Mouse (Mus musculus) MEL (cell line): ENCODE measurements around the gene Hist1h3e. TPM values are rescaled to one million over a fixed set of nuclear protein-coding genes. Genes with fewer than 3 reads are reported as not detected.
"Not testable (repeated sequence)": the region's sequence is repeated elsewhere in the genome, so short reads cannot be mapped to it uniquely, and the experiment has no call there.

Experiments used
- DNase-seq: peaks from one replicate; pipeline ENCODE4 v3.0.0; 2011; ENCODE audit warnings: low read depth, low spot score
- H3K27ac ChIP-seq: 2 replicates; pipeline ENCODE4 v1.5.1; 2012; ENCODE audit warnings: low read depth, mild to moderate bottlenecking, control low read depth, low read length, moderate library complexity; ENCODE audit not compliant: control insufficient read depth
- H3K27me3 ChIP-seq, 2 experiments: fragments of 150-350 bp in 1 of 2; sonication (generic) in 1 of 2; 2 replicates each; pipeline ENCODE4 v1.6.1; 2012; ENCODE audit warnings: low read length in 2 of 2, mild to moderate bottlenecking in 2 of 2, improper control_type of control experiment in 1 of 2, moderate library complexity in 1 of 2; ENCODE audit not compliant: insufficient read depth in 2 of 2, control insufficient read depth in 1 of 2
- H3K36me3 ChIP-seq, 2 experiments: 2 replicates each; pipeline ENCODE4 v1.6.1; 2012 to 2014; ENCODE audit warnings: low read length in 2 of 2, improper control_type of control experiment in 1 of 2, inconsistent platforms in 1 of 2, mild to moderate bottlenecking in 1 of 2; ENCODE audit not compliant: insufficient read depth in 2 of 2, control insufficient read depth in 1 of 2
- H3K4me1 ChIP-seq, 2 experiments: fragments of 150-350 bp in 1 of 2; sonication (generic) in 1 of 2; 2 replicates each; pipeline ENCODE4 v1.6.1; 2012; ENCODE audit warnings: low read length in 2 of 2, improper control_type of control experiment in 1 of 2, mild to moderate bottlenecking in 1 of 2; ENCODE audit not compliant: insufficient read depth in 2 of 2, control insufficient read depth in 1 of 2
- H3K4me3 ChIP-seq, 2 experiments: fragments of 150-350 bp in 1 of 2; sonication (generic) in 1 of 2; 2 replicates each; pipeline ENCODE4 v1.5.1; 2012; ENCODE audit warnings: low read depth in 2 of 2, low read length in 2 of 2, mild to moderate bottlenecking in 2 of 2, moderate library complexity in 2 of 2, control low read depth in 1 of 2, improper control_type of control experiment in 1 of 2; ENCODE audit not compliant: control insufficient read depth in 1 of 2, insufficient read depth in 1 of 2
- H3K79me2 ChIP-seq: 2 replicates; pipeline ENCODE4 v1.6.1; 2012; ENCODE audit warnings: mild to moderate bottlenecking, low read length, moderate library complexity; ENCODE audit not compliant: control insufficient read depth, poor library complexity, insufficient read depth
- H3K9ac ChIP-seq: 2 replicates; pipeline ENCODE4 v1.6.1; 2012; ENCODE audit warnings: low read depth, mild to moderate bottlenecking, control low read depth, low read length, moderate library complexity; ENCODE audit not compliant: control insufficient read depth, poor library complexity, severe bottlenecking
- H3K9me3 ChIP-seq: fragments of 150-350 bp; sonication (generic); replicated peaks from 2 replicates; pipeline ENCODE4 v1.6.1; 2012; ENCODE audit warnings: mild to moderate bottlenecking, low read length, improper control_type of control experiment, moderate library complexity; ENCODE audit not compliant: insufficient read depth
- BHLHE40 ChIP-seq: IDR thresholded peaks from 2 replicates; pipeline ENCODE4 v1.6.1; 2012; ENCODE audit warnings: low read depth, mild to moderate bottlenecking, inconsistent platforms, low read length, improper control_type of control experiment, borderline replicate concordance
- GATA1 ChIP-seq: IDR thresholded peaks from 2 replicates; pipeline ENCODE4 v1.6.1; 2011; ENCODE audit warnings: low read depth, low read length, improper control_type of control experiment
- MYB ChIP-seq: IDR thresholded peaks from 2 replicates; pipeline ENCODE4 v1.6.1; 2011; ENCODE audit warnings: mild to moderate bottlenecking, low read depth, low read length, improper control_type of control experiment
- POLR2A ChIP-seq, 2 experiments: IDR thresholded peaks; 2 replicates each; pipeline ENCODE4 v1.6.1; 2011 to 2012; ENCODE audit warnings: low read length in 2 of 2, mild to moderate bottlenecking in 2 of 2, control low read depth in 1 of 2, improper control_type of control experiment in 1 of 2, low read depth in 1 of 2, moderate library complexity in 1 of 2; ENCODE audit not compliant: control insufficient read depth in 1 of 2, insufficient read depth in 1 of 2, poor library complexity in 1 of 2
- POLR2AphosphoS5 ChIP-seq: IDR thresholded peaks from 2 replicates; pipeline ENCODE4 v1.6.1; 2012; ENCODE audit warnings: low read depth, borderline replicate concordance, mild to moderate bottlenecking, inconsistent platforms, low read length, moderate library complexity, mixed read lengths
- TBP ChIP-seq: IDR thresholded peaks from 2 replicates; pipeline ENCODE4 v1.8.0; 2011; ENCODE audit warnings: low read depth, low read length, improper control_type of control experiment
- UBTF ChIP-seq: IDR thresholded peaks from 2 replicates; pipeline ENCODE4 v1.6.1; 2012; ENCODE audit warnings: low read depth, mild to moderate bottlenecking, inconsistent platforms, low read length, improper control_type of control experiment, moderate library complexity, borderline replicate concordance; ENCODE audit not compliant: insufficient read depth
- polyA plus RNA-seq, 2 experiments: library from polyadenylated mRNA; stranded (reverse) in 1 of 2; unstranded in 1 of 2; fragments of >175 nt in 1 of 2; fragments of >200 nt in 1 of 2; gene quantifications; 2 replicates each; pipeline versions ENCODE4 v1.2.1 to v1.2.4; 2012; ENCODE audit warnings: low replicate concordance in 2 of 2, low read depth in 1 of 2; ENCODE audit not compliant: insufficient read length in 2 of 2, insufficient read depth in 1 of 2, missing spikeins in 1 of 2
- total RNA-seq: library from RNA; depleted of rRNA; stranded (reverse); fragments of 300-350 nt; gene quantifications from 2 replicates; pipeline ENCODE4 v1.2.3, GENCODE M21; 2012

Gene Hist1h3e
- total and polyA plus RNA-seq, 3 experiments, result 4.5 to 1,049 TPM; not detected in 1

- not testable (repeated sequence) for H3K9me3 ChIP-seq, H3K79me2 ChIP-seq, H3K27me3 ChIP-seq, H3K4me1 ChIP-seq
- H3K27ac ChIP-seq, result peak within 1 kb of the TSS; percentile 99
- peaks cover 0 to 18% of the 10 kb centered on the region in 2 experiments; a peak in 2 of 4 replicates for H3K36me3 ChIP-seq
- peak; percentile 99 for DNase-seq
- peak within 1 kb of the TSS; percentile 47 to 56 for H3K4me3 ChIP-seq
- TF ChIP-seq TBP (peak; percentile 100), UBTF (peak; percentile 94; the same call in 1 of the 2 replicates), POLR2AphosphoS5 (peak; percentile 94; the same call in 1 of the 2 replicates), POLR2A (IDR thresholded peaks at IDR 0.05; ENCODE audit: control insufficient read depth in 1 of 2, insufficient read depth in 1 of 2, low read depth in 1 of 2, low read length in 2 of 2, poor library complexity in 1 of 2) (peak; percentile 97 to 99), GATA1 (0 out of 2 replicates have a peak, but pooled peaks have one; percentile 10)
- H3K9ac ChIP-seq, result peak within 1 kb of the TSS; percentile 87
Observed at GRCm38 (mm10) chr13:23542999-23543607, 19.1 kb downstream of the Hist1h3e start, which contains the start of gene Hist1h2bh. TSS of gene Hist1h2bh (minus strand) at chr13:23543392.

- H3K79me2 ChIP-seq, H3K27me3 ChIP-seq, H3K4me1 ChIP-seq: not testable (repeated sequence)
- Histone ChIP-seq H3K36me3 (peaks cover 0 to 20% of the 10 kb centered on the region in 2 experiments; a peak in 2 of 4 replicates), H3K9ac (peak overlapping the region; percentile 87)
- TF ChIP-seq TBP, result peak; percentile 44; the same call in 1 of the 2 replicates
- TF ChIP-seq POLR2AphosphoS5, result peak; percentile 87; the same call in 1 of the 2 replicates
- TF ChIP-seq, all 39 proteins: peak for 2; not testable (repeated sequence) for 37
- DNase-seq, result peak; percentile 82
- H3K27ac ChIP-seq, result peak overlapping the region; percentile 95
- H3K9me3 ChIP-seq, result not testable (repeated sequence)
- H3K4me3 ChIP-seq, result peak overlapping the region; percentile 51 to 56
Observed at GRCm38 (mm10) chr13:23542225-23542980, 19.8 kb downstream of the Hist1h3e start.

GRCm38 (mm10) chr13:23541497-23541896, 20.7 kb downstream of the Hist1h3e start:
- Histone ChIP-seq H3K4me3 (peak overlapping the region in 1 of 2 experiments; percentile 51; a peak in 1 of 4 replicates), H3K36me3 (peaks cover 0 to 22% of the 10 kb centered on the region in 2 experiments; a peak in 2 of 4 replicates), H3K27ac (no peak overlapping the region), H3K9me3 (no peaks in the 10 kb centered on the region), H3K9ac (peak overlapping the region; percentile 24; the same call in 1 of the 2 replicates), H3K79me2 (no peaks in the 10 kb centered on the region), H3K4me1 (peaks cover 2 to 7% of the 10 kb centered on the region in 2 experiments; a peak in 3 of 4 replicates), H3K27me3 (no peaks in the 10 kb centered on the region)
- TF ChIP-seq BHLHE40, result no peak
- 0 out of 2 replicates have a peak, but pooled peaks have one; percentile 54 for TF ChIP-seq TBP
- TF ChIP-seq MYB, result no peak
- peak; percentile 49 for DNase-seq
